Mouse (Mus musculus) adrenal gland, adult 2 months (tissue): ENCODE measurements at regions not wholly inside any gene's neighbourhood (a gene's known extent, or its start where the extent isn't known, plus 50 kb on each side); places are given as distances from the start of the nearest gene placed in this dataset.

Experiments
- DNase-seq: peaks from one replicate; pipeline ENCODE4 v3.0.0; 2021

DNA sequence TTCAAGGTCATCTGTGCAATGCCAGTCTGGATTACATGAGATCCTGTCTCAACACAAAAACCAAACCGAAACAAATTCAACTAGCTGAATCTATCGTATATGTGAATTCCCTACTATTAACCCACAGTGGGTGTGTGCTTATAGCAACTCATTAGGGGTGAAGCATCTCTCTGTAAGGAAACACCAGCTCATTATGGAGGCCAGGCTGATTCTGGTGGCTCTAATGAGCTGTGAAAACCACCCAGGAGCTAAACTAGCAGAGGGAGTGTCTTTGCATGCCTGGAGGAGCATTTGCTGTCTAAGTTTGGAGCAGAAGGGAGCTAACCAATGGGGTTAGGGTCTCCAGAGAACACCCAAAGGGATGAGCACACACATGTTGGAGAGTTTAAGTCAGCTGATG is 54.1 kb upstream of the Adamts2 start:
- no peak for DNase-seq

DNA sequence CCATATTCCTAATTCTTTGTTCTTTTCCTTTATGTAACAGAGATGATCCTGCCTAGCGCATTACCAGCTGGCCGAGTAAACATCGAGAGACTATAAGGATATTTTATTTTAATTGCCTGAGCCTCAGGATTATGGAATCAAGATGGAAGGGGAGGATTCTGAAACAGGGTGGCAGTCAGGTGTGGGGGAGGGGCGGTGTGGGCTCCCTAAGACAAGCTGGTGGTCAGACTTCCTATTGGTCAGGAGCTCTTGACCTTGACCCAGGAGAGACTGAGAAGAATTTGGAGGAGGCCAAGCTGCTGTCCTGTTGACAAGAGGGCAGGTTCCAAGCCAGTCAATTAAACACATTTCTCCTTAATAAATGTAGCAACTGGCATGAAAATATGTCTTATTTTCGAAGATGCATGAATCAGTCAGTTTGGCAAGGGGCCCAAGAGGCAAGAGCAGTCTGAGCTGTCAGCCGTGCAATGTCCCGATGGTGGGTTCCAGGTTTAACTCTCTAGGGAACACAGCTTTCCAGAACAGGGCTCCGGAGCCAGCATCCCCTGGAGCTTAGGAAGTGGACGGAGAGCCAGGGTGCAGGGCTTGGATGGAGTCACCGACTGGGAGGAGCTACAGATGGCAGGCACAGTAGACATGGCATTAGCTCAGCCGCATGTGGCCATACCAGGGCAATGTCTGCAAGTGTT is 55.3 kb upstream of the Adamts2 start:
- peak; percentile 46 for DNase-seq

DNA sequence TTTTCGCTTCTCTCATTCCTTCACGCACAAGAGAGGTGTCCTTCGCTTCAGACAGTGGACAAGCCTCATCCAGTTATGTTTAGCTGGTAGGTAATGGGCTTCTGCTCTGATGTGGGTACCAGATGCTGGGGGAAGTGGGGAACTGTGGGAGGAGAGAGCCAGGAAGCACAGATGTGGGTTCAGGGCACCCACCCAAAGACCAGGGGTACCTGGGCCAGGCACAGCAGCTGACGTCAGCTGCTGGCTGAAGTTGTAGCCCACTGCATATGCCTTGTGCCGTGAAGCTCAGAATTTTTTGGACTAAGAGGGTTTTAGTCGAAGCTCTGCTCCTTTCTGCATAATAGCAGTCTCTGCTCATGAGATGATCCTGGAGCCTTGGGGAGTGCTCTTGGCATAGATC is 56.5 kb upstream of the Adamts2 start:
- no peak for DNase-seq

DNA sequence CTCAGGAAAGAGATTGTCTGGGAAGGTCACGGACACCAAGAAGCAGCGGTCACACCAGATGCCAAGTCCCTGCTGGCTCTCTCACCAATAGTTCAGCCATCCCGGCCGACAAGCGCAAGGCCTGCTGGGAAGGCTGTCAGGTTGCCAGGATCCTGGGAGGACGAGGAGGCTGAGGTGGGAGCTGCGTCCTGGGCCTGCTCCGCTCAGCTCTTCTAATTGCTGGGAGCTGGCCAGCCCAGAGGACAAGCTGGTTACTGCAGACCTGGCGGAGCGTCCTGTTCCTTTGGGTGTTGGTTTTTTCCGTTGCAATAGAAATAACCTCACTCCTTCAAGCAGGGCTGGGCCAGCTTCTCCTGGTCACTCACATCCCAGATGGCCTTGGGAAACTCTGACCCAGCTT is 61.7 kb upstream of the Adamts2 start:
- DNase-seq = peak; percentile 29

DNA sequence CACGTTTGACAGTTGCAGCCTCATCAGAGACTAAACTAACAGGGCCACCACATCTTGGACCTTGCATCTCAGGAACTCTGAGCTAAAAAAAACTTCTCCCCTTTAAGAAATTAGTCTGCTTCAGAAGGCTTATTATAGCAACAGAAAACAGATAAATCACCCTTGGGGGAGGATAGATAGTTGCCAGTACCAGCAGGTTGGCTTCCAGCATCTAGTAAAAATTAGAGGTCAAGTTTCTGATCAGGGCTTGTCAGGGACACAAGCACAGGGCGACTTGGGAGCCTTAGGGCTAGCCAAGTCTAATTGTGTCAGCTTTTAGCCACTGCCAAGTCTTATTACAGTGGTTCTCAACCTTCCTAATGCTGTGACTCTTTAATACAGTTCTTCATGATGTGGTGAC is 67.6 kb upstream of the Adamts2 start:
- no peak for DNase-seq

DNA sequence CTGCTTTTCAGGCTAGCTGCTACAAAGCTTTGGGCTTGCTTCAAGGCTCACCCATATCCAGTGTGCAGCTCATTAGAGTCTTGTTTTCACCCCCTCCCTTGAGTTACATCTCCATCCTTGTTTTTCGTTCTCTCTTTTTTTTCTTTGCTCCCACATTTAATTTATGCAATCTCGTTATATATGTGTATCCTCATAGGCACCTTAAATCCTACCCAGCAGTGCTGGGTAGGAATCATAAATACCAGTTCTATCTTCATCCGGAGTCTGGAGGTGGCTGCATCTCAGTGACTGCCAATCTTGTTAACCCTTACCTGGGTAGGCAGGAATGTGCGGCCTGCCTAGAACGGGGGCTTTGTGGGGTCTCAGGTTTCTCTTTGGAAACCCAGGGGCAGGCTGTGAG is 74.0 kb upstream of the Adamts2 start:
- DNase-seq = no peak

DNA sequence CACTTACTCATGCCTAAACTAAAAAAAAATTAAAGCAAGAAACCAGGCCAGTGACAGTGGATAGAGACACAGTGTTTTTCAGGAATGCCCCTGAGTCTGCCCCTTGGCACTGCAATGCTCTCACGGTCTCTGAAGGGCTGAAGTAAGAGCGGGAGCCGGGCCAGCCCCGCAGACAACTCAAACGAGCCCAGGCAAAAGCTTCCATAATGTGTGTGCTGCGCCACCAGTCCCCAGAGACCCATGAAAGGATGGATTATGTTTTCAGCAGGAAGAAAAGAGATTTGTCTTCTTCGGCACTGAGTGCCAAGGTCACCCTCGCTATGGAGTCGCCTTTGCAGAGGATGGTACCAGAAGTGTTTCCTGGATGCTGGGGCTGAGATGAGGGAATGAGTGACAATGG is 81.7 kb upstream of the Adamts2 start:
- no peak for DNase-seq

DNA sequence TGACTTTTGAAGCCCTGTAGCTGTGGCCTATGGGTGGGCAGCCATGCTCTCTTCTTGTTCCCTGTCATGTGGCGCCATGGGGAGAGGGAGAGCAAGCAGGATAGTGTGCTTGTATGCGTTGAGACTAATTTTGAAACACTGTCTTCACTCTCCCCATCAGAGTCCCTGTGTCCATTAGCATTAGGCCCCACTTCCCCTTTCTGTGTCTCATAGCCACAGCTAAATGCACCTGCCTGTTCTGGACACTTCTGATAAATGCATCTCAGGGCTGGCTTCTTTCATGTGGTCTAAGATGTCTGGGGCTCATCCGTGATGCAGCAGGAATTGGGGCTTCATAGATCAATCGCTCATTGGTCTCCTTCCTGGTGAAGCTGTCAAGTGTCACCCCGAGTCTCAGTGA is 77.0 kb upstream of the Rufy1 start:
- DNase-seq = no peak

DNA sequence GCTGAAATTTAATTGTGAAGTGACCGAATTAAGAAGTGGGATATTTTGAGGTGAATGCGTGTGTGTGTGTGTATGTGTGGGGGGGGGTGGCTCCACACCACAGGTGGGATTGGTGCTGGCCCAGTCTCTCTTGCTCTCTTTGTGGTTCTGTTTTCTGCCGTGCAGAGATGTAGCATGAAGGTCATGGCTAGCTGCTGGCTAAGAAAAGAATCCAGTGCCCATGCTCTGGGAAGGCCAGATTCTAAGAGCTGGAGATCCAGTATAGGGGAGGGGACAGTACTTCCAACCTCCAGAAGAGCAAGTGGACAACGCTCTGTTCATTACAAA is 76.5 kb upstream of the Rufy1 start:
- no peak for DNase-seq

DNA sequence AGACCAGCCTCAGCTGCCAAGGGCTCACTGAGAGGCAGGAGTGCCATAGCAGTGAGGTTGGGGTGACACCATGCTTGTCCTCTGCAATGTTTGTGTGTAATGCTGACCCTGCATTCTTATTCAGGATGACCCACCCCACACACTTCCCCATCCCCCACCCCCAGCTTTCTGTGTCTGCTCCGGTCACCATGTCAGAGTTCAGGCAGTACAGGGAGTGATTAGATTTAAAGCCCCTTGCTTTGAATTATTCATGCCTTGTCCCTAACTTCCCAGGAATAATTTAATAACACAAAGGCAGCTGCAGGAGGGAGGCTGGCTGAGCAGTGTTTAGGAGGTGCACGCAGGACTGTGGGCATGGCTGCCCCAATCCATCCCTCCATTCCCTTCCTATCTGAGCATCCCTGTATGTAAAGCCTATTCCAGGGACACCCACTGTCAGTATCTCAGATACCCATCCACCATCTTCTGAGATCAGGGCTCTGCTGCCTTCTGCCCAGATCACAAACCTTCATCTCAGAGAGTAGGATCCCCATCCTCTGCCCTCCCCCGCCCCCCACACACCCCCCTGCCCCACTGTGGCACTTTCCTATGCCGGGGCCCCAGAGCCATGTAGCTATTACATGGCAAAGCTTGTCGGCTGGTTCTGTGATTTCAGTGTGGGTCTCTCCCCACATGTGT is 76.0 kb upstream of the Rufy1 start:
- DNase-seq = no peak

DNA sequence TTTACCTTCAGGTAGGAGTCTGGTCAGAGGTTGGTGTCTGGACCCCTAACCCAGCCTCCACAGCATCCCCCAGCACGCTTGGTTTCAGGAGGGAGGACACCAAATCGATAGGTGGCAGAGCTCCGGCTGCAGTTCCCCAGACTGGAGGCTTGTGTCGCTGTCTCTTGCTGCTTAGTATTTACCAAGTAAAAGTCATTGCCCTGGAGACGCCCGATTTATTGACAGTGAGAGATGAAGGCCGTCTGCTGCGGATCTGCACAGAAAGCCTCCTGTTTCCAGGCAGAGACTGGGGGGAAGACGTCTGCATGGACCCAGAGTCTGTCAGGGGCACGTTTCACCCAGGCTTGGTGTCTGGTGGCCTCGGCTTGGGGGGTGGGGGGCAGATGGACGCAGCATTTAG is 70.4 kb upstream of the Rufy1 start:
- DNase-seq = peak; percentile 34

DNA sequence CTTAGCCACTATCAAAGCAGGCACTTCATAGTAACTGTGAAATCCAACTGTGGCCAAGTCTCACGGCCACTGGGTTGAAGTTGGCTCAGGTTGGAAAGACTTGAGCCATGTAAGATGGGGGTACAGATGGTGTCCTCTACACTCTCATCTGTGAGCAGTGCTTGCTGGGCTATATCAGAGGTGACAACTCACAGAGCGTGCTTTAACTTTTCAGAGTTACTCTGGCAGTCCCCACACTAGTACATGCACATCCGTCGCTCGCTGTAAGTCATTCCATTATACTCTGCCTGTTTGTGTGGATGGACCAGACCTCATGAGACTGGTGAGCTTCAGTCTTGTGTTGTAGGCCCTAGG is 62.2 kb upstream of the Rufy1 start:
- no peak for DNase-seq

DNA sequence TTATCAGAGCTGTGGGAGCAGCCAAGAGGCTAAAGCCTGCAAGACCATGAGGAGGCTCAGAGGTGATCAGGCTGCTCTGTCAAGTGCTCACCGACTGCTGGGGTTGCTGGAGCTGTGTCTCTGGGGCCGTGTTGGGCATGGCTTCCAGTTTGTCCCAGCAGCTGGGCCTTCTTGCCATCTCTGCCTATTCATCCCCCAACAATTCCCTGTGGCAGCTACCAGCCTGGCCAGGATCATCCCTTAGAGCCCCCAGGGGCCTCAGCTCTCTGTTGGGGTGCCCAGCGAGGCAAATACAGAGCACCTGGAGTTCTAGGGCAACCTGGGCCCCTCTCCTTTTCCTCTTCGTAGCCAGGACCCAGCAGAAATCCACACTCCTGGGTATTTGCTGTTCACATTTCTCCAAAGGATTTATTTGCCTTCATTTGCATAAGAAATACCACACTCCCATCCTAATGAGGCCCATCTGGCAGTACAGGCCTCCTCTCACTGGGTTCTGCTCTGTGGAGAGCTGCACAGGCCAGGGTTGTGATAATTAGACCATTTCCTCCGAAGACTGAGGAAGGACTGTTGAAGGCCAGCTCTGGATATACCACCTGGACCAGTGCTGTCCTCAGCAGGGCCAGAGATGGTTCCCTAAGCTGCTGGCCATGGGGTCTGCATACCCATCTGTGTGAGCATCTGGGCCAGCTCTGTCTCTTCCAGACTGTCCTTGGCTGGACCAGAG is 61.6 kb upstream of the Rufy1 start:
- DNase-seq = no peak

DNA sequence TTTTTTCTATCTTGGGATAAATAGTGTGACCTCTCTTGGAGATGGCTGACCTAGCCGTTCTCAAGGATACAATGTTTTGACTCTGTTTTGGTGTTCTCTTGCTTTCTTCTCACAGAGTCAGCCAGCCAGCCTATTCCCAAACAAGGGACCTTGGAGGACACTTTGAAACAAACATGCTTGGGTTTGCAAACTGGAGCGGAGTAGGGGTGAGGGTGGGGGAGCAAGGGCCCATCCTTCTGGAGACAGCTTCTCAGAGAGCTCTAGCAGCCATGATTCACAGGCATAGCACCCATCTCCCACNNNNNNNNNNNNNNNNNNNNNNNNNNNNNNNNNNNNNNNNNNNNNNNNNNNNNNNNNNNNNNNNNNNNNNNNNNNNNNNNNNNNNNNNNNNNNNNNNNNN is 52.9 kb upstream of the Rufy1 start:
- no peak for DNase-seq

DNA sequence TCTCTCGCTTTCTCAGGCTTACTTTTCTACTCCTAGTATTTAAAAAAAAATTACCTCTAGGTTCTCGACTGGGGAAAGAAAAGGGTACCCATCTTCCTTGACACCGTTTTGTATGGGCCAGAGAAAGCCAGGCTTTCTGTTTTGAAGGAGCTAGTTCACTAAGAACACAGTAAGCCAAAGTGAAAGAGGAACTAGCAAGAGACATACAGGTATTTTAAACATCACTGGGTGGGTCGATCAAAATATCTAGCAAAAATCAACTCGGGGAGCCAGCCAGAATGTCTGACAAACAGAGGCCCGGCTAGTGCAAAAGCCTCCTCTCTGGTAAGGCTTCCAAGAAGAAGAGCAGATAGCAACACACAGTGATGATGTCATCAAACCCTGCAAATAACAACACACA is 52.2 kb upstream of the Rufy1 start:
- DNase-seq = no peak

DNA sequence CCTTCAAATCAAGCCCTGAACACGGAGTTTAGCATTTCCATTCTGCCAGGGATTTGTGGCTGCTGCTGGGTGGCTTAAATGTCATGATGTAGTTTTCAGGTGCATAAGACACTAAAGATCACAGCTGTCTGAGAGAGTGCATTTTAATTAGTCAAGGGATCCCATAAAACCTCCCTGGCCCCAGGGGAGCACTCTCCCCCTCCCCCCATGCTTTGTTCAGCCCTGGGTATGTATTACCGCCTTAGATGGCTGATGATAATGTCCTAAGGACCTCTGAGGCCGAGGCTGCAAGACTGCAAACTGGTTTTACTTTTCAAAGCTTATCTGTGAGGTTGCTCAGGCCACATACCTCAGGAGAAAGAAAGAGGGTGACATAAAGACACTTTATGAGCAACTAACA is 51.7 kb upstream of the Rufy1 start:
- DNase-seq = no peak
